Mouse (Mus musculus): Measurements from ENCODE around the gene Fcna.

The Fcna gene

GRCm38 (mm10) chr2:25607761-25608622, 19.8 kb downstream of the Fcna start, which contains the start of gene Rabl6:
TSS of gene Rabl6 (minus strand) at chr2:25608521.
- DNase-seq (ENCODE audit: low spot score) = peak; percentile 89

GRCm38 (mm10) chr2:25602526-25602925, 25.3 kb downstream of the Fcna start:
- DNase-seq (ENCODE audit: low spot score) = no peak

DNA sequence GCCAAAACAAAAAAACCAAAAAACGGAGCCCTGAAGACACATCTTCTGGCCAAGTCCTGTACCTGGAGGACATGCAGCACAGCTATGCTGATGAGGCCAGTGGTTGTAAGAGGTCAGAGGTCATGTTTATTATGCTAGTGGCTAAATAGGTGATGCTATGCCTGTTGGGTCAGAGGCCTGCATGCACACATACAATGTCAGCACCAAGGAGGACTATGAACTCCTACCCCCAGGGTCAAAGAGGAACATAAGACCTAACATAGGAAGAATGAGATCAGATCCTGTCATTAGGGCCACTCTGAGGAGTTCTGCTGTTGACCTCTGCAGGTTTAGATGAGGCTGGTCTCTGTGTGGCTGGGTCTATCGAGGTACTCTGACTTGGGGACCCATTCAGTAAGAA, 27.8 kb downstream of the Fcna start:
- no peak for DNase-seq (ENCODE audit: low spot score)

DNA sequence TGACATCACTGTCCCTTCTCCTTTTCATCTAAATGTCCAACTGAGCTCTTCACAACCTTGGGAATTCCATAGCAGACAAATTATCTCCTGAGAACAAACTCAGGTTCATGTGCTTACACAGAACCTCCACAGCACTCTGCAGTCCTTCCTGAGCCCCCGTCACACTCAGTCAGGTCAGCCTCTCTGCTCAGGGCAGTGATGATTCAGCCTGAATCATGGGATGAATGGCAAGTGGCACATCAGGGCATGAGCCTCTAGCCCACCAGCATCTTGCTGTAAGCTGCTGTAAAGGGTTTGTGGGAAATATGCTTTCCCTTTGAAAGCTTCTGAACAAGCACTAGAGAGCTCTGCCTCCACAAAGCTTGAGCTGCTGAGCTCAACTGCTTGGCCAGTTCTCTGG, 29.1 kb downstream of the Fcna start:
- DNase-seq (ENCODE audit: low spot score) = no peak

DNA sequence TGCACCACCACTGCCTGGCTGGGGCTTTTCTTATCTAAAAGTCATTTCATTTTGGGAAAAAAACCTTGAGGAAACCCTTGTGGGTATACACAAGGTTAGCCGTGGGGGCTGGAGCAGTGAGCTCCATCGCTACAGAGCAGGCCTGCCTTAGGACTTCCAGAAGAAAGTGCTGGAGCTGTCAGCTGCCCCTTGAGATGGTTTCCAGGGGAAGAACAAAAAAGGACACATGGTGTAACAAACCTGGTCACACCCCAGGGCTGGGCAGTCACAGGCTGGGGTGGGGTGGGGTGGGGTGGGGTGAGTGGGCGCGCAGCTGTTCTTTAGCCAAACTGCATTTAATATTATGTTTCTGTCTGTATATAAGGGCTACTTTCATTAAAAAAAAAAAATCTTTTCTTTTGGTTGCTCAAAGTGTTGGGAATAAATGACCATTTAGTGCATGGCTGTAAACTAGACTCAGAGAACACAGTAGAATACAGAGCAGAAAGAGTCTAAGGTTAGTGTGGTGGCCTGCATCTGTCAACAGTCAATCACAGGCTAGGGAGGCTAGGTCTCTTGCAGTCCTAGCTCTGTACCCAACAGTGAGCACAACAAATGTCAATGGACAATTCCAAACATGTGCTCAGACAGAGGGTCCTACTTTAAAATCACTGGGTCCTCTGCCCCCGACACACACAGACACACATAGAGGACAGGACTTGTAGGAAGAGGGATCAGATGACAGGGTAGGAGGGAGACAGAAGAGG, 30.9 kb downstream of the Fcna start:
- no peak for DNase-seq (ENCODE audit: low spot score)

DNA sequence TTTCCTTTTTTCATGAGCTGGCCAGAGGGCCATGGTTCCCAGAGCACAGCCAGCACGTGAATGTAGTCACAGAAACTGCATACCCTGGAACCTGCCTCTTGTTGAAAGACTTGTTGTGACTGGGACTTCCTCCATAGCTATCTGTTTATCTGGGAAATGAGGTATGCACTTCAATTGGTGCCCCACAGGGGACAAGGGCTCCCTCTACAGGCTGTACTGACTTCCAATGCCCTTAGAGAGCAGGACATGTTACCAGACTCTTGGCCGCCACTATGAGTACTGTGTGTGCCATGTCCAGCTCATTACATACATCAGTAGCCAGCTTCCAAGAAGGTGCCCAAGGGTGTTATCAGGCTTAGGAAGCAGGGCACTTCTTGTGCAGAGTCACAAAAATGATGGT, 36.0 kb downstream of the Fcna start:
- no peak for DNase-seq (ENCODE audit: low spot score)

DNA sequence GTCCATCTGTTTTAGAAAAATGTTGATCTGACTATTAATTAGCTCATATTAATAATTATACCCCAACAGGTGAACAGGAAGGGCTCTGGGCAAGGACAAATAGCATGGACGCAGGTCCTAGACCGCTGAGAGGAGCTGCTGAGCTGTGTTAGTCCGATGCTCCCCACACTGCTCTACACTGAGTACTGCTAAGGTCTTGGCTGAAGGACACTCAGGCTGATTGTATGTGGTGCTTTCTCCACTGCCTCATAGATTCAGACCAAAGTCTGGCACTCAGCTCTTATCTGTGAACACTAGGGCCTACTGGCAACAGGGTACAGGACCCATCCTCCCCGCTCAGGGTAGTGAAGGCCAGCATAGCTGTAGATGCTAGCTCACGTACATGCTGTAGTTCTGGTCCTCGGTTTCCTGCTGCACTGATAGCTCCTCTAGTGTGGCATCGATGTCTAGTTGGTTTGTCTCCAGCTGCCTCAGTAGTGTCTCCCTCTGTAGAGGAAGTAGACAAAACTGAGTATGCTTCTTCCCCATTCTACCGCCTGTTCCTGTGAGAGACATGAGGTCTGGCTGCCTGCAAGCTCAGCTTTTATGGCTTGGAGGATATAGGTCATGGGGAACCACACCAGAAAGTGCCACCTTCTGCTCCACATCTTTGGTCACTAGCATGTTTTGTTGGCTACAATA, 39.5 kb downstream of the Fcna start:
- no peak for DNase-seq (ENCODE audit: low spot score)

DNA sequence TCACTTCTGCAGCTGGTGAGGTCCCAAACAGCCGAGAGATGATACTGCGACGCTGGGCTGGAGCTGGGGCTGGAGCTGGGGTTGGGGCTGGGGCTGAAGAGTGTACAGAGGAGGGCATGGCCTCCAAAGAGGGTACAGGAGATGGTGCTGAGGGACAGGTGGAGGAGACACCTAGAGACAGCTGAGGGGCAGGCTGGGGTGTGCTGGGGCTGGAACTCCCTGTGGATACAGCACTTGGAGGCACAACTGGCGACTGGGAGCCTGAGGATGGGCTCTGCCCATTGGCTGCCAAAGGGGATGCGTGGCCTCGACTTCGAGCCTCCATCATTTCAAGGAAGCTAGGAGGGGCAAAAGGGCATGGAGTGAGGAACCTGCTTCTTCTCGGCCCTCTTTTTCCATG, 40.5 kb downstream of the Fcna start:
- DNase-seq (ENCODE audit: low spot score) = no peak

GRCm38 (mm10) chr2:25585601-25586000, 42.2 kb downstream of the Fcna start:
- no peak for DNase-seq (ENCODE audit: low spot score)

- DNase-seq (ENCODE audit: low spot score) = no peak
Measured at GRCm38 (mm10) chr2:25584856-25585255, 43.0 kb downstream of the Fcna start.

GRCm38 (mm10) chr2:25584152-25584551, 43.7 kb downstream of the Fcna start:
- DNase-seq (ENCODE audit: low spot score) = no peak

DNA sequence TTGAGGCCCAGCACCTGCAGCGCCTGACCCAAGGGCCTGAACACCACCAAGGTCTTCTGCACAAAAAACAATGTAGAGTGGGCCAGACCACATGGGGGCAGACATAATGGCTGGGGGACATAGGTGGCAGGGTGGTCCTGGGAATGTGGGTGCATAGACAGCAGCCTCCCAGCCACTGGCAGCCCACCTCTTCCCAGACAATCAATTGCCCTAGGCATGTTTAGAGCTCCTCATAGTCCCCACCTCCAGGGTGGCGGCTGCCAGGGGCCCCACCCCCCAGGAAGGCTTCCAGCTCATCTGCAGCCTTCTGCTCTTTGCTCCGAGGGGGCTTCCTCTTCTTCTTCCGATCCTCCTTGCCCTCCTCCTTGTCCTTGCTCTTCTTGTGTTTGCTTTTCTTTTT, 44.3 kb downstream of the Fcna start:
- DNase-seq (ENCODE audit: low spot score) = no peak

- DNase-seq (ENCODE audit: low spot score) = no peak
Measured at GRCm38 (mm10) chr2:25583120-25583481, 44.7 kb downstream of the Fcna start.

- DNase-seq (ENCODE audit: low spot score) = peak; percentile 38
Measured at GRCm38 (mm10) chr2:25582466-25583119, 45.2 kb downstream of the Fcna start.

DNA sequence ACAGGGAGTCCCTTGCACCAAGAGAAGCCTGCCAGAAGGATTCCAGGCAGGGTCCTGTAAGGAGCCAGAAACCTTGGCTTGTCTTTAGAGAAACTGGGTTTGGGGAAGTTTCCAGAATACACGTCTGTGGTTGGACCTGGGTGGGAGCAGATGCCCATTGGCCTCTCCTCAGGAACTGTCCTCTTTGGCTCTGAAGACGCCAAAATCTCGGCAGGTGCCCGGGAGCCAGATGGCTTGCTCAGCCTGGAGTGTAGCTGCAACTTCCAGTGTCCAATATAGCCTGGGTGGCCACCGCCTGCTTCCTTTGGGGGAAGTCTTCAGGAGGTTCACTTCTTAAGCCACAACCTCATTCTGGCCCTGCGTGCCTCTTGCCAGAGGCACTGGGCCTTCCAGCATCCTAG, 45.9 kb downstream of the Fcna start:
- DNase-seq (ENCODE audit: low spot score) = no peak

DNA sequence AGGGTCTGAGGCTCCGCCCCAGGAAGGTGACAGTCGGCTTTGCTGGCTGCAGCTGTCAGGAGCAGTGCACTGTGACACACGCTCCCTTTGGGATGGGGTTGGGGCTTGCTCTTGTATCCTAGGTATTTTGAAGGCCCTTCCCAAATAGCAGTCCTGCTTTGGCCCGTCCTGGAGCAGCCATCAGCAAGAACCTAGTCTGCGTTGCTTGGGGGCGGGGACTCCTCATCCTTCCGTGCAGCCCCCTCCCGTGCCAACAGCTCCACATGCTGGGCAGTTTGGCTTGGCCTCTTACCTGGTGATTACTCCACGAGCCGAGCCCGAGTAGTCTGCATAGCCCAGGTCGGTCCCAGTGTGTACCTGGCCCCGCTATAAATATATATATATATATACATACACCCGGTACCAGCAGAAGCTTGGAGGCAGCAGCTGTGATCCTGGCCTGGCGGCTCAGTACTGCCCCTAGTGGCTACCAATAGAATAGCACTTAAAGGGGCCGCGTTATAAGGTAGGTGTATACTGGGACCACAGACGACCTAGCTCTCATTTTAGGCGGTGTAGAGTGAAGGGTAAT, 46.5 kb downstream of the Fcna start, which contains the start of gene Ajm1:
Gene Ajm1, minus strand, starts transcription at position 464 of the 571 bp plus-strand sequence.
- peak; percentile 56 for DNase-seq (ENCODE audit: low spot score)

- no peak for DNase-seq (ENCODE audit: low spot score)
Measured at GRCm38 (mm10) chr2:25580621-25581101, 47.2 kb downstream of the Fcna start.

GRCm38 (mm10) chr2:25579737-25580460, 47.9 kb downstream of the Fcna start:
- no peak for DNase-seq (ENCODE audit: low spot score)

DNA sequence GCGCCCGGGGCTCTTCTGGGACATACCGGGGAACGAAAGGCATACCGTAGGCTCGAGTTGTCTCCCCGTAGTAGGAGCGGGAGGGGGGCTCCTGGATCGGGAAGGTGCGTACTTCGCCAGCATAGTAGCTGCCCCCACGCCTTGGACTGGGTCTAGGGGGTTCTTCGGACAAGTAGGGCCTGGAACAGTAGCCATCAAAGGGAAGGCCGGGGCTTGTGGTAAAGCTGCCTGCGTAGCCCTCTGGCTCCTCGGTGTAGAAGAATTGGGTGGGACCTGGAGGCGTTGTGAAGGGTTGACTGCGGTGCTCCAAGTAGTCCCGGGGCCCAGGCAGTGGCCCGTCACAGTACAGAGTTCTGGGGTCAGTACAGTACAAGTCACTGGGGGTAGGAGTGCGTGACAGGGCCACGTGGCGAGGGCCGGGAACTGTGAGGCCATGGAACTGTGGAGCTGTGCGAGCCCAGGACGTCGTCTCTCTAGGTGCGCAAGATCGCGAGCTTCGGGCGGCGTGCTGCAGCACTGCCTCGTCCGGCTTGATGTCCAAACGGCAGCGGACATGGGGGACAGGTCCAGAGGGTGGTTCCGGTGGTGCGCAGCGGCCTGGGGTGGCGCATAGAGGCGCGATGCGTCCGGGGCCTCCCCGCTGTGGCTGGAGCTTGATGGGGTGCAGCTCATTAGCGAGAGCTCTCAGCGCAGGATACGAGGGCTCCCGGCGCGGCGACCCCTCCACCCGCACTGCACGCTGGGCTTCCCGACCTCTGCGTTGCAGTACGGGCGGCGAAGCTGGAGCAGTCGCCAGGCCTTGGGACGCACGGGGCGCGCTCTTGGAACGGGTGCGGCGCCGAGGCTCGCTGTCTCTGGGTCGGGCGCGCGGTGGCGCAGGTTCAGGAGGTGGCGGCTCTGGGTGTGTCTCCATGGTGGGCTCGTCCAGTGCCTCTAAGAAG, 48.8 kb downstream of the Fcna start:
- no peak for DNase-seq (ENCODE audit: low spot score)

Measured in ovary, postnatal 36 days (tissue).